Mouse (Mus musculus) MEL (cell line): ENCODE results near the gene Gm49366.
"Not testable (repeated sequence)": the region's sequence is repeated elsewhere in the genome, so short reads cannot be mapped to it uniquely, and the experiment has no call there.

Experiments
- CTCF ChIP-seq, 3 experiments: IDR thresholded peaks in 2 of 3; conservative IDR thresholded peaks in 1 of 3; 2 replicates each; pipeline ENCODE4 v1.5.1; 2011 to 2012; ENCODE audit warnings: low read length in 3 of 3, low read depth in 2 of 3, mild to moderate bottlenecking in 2 of 3, improper control_type of control experiment in 1 of 3, inconsistent platforms in 1 of 3, mixed read lengths in 1 of 3, moderate library complexity in 1 of 3; ENCODE audit not compliant: control insufficient read depth in 1 of 3, insufficient read depth in 1 of 3, poor library complexity in 1 of 3, severe bottlenecking in 1 of 3
- GATA1 ChIP-seq: IDR thresholded peaks from 2 replicates; pipeline ENCODE4 v1.6.1; 2011; ENCODE audit warnings: low read depth, low read length, improper control_type of control experiment
- HCFC1 ChIP-seq: IDR thresholded peaks from 2 replicates; pipeline ENCODE4 v1.6.1; 2012; ENCODE audit warnings: low read depth, mild to moderate bottlenecking, inconsistent platforms, low read length, improper control_type of control experiment, moderate library complexity
- POLR2A ChIP-seq, 2 experiments: IDR thresholded peaks; 2 replicates each; pipeline ENCODE4 v1.6.1; 2011 to 2012; ENCODE audit warnings: low read length in 2 of 2, mild to moderate bottlenecking in 2 of 2, control low read depth in 1 of 2, improper control_type of control experiment in 1 of 2, low read depth in 1 of 2, moderate library complexity in 1 of 2; ENCODE audit not compliant: control insufficient read depth in 1 of 2, insufficient read depth in 1 of 2, poor library complexity in 1 of 2

DNA sequence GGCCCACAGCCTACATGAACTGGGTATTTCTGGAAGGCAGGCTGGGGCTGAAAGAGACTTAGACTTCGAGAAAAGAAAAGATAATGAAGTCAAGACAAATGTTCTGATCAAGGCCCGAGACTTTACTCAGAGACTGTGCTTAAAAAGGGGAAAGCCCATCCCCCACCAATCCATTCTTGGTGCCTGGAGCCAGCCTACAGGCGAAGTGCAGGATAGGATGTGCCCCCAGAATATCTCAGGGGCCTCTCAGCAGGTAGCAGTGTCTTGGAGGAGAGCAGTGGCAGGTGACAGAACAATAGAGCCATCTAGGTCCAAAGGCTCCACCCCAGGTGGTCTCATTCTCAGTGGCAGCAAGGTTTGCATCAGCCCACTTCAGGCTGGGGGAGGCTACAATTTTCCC, 10.4 kb upstream of the Gm49366 start:
- TF ChIP-seq CTCF (IDR thresholded peaks at IDR 0.05 in 2 of 3, conservative IDR thresholded peaks at IDR 0.05 in 1 of 3; ENCODE audit: control insufficient read depth in 1 of 3, insufficient read depth in 1 of 3, low read depth in 2 of 3, low read length in 3 of 3, poor library complexity in 1 of 3, severe bottlenecking in 1 of 3); HCFC1; POLR2A (IDR thresholded peaks at IDR 0.05; ENCODE audit: control insufficient read depth in 1 of 2, insufficient read depth in 1 of 2, low read depth in 1 of 2, low read length in 2 of 2, poor library complexity in 1 of 2); GATA1: not testable (repeated sequence)
